Mouse (Mus musculus): ENCODE measurements around the gene Axin2. TPM values are rescaled to one million over a fixed set of nuclear protein-coding genes. Genes with fewer than 3 reads are reported as not detected.

Gene Axin2
- polyA plus RNA-seq, 2 experiments, result 0.15 to 0.85 TPM

GRCm38 (mm10) chr11:108965740-108966139 is 45.6 kb downstream of the Axin2 start:
- no peak overlapping the region for H3K9ac ChIP-seq (replicated peaks)
- no peaks in the 10 kb centered on the region for H3K4me1 ChIP-seq (replicated peaks; ENCODE audit: control insufficient read depth in 2 of 2, insufficient read depth in 2 of 2, low read length in 1 of 2)
- H3K4me3 ChIP-seq (ENCODE audit: insufficient read depth in 1 of 2, low read depth in 2 of 2, low read length in 2 of 2), result no peak overlapping the region
- H3K9me3 ChIP-seq (ENCODE audit: control insufficient read depth, low read length), result no peaks in the 10 kb centered on the region
- H3K36me3 ChIP-seq (replicated peaks; ENCODE audit: control insufficient read depth, insufficient read depth, low read depth), result no peaks in the 10 kb centered on the region
- TF ChIP-seq CTCF (IDR thresholded peaks at IDR 0.05; ENCODE audit: low read depth) (no peak), EP300 (IDR thresholded peaks at IDR 0.05; ENCODE audit: low read depth) (no peak)
- H3K27ac ChIP-seq, result no peak overlapping the region
- DNase-seq (ENCODE audit: low read depth in 3 of 3, low spot score in 3 of 3) (no peak), ATAC-seq (ENCODE audit: insufficient read depth) (no peak)
- WGBS (ENCODE audit: insufficient replicate concordance), result 54% methylated on average over 6 of the region's 6 CpGs
- no peak overlapping the region for H3K4me2 ChIP-seq (ENCODE audit: low read depth)
- H3K27me3 ChIP-seq (ENCODE audit: control insufficient read depth, insufficient read depth, low read length), result no peaks in the 10 kb centered on the region

GRCm38 (mm10) chr11:108973459-108973858 is 53.3 kb downstream of the Axin2 start:
- ATAC-seq (ENCODE audit: insufficient read depth), result no peak
- DNase-seq (ENCODE audit: low read depth in 3 of 3, low spot score in 3 of 3), result no peak
- TF ChIP-seq EP300 (IDR thresholded peaks at IDR 0.05; ENCODE audit: low read depth) (no peak), CTCF (IDR thresholded peaks at IDR 0.05; ENCODE audit: low read depth) (no peak)
- Histone ChIP-seq H3K27ac (no peak overlapping the region), H3K4me3 (ENCODE audit: insufficient read depth in 1 of 2, low read depth in 2 of 2, low read length in 2 of 2) (no peak overlapping the region), H3K27me3 (ENCODE audit: control insufficient read depth, insufficient read depth, low read length) (no peaks in the 10 kb centered on the region), H3K4me1 (replicated peaks; ENCODE audit: control insufficient read depth in 2 of 2, insufficient read depth in 2 of 2, low read length in 1 of 2) (no peaks in the 10 kb centered on the region), H3K9ac (replicated peaks) (no peak overlapping the region), H3K9me3 (ENCODE audit: control insufficient read depth, low read length) (no peaks in the 10 kb centered on the region), H3K36me3 (replicated peaks; ENCODE audit: control insufficient read depth, insufficient read depth, low read depth) (no peaks in the 10 kb centered on the region), H3K4me2 (ENCODE audit: low read depth) (no peak overlapping the region)
- 46% methylated on average over 4 of the region's 4 CpGs for WGBS (ENCODE audit: insufficient replicate concordance)

DNA sequence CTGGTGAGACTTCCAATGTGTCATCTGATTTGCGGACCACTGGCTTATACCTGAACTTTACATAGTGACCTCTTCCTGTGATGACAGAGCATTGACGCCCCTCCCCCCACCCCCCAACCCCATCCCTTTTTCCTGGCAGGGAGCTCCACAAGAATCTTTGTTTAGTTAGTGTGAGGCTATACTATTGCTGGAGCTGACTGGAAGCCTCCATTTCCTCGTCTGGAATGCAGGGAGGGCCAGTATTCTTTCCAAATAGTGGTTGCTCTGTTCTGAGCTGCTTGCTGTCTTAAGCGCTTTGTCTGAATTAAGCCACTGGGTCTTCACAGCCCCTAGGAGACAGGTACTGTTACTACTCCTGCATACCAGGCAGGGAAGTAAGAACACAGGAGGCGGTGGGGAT is 53.7 kb downstream of the Axin2 start:
- WGBS (ENCODE audit: insufficient replicate concordance), result 44% methylated on average over 5 of the region's 5 CpGs

DNA sequence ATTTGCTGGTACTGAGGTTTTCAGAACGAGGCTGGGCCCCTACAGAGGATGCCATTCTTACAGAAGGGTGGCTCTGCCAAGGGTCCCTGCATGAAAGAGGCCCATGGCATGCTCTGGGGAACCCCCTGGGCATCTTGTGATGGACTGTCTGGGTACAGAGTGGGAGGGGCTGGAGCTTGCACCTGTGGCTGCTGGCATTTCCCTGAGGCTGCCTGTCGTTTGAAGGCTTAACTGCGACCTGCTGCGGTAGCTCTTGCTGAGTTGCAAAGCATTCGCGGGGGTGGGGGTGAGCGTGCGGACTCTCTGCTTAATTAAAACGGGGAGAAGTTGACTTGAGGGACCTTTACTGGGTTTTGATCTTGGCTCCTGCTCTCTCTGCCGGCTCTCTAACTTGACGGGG is 55.4 kb downstream of the Axin2 start:
- Histone ChIP-seq H3K36me3 (replicated peaks; ENCODE audit: control insufficient read depth, insufficient read depth, low read depth) (no peaks in the 10 kb centered on the region), H3K4me3 (ENCODE audit: insufficient read depth in 1 of 2, low read depth in 2 of 2, low read length in 2 of 2) (no peak overlapping the region), H3K27ac (no peak overlapping the region), H3K9me3 (ENCODE audit: control insufficient read depth, low read length) (no peaks in the 10 kb centered on the region), H3K27me3 (ENCODE audit: control insufficient read depth, insufficient read depth, low read length) (no peaks in the 10 kb centered on the region), H3K9ac (replicated peaks) (no peak overlapping the region), H3K4me2 (ENCODE audit: low read depth) (no peak overlapping the region), H3K4me1 (replicated peaks; ENCODE audit: control insufficient read depth in 2 of 2, insufficient read depth in 2 of 2, low read length in 1 of 2) (no peaks in the 10 kb centered on the region)
- 41% methylated on average over 11 of the region's 11 CpGs for WGBS (ENCODE audit: insufficient replicate concordance)
- ATAC-seq (ENCODE audit: insufficient read depth) (no peak), DNase-seq (ENCODE audit: low read depth in 3 of 3, low spot score in 3 of 3) (no peak)
- TF ChIP-seq CTCF (IDR thresholded peaks at IDR 0.05; ENCODE audit: low read depth), result no peak
- no peak for TF ChIP-seq EP300 (IDR thresholded peaks at IDR 0.05; ENCODE audit: low read depth)

More for the DNA sequence above, 53.7 kb downstream of the Axin2 start:
- no peak overlapping the region for H3K27ac ChIP-seq
- no peak overlapping the region for H3K4me2 ChIP-seq (ENCODE audit: low read depth)
- DNase-seq (ENCODE audit: low read depth in 3 of 3, low spot score in 3 of 3) (no peak), ATAC-seq (ENCODE audit: insufficient read depth) (no peak)
- no peak overlapping the region for H3K4me3 ChIP-seq (ENCODE audit: insufficient read depth in 1 of 2, low read depth in 2 of 2, low read length in 2 of 2)
- no peaks in the 10 kb centered on the region for H3K27me3 ChIP-seq (ENCODE audit: control insufficient read depth, insufficient read depth, low read length)
- TF ChIP-seq EP300 (IDR thresholded peaks at IDR 0.05; ENCODE audit: low read depth) (no peak), CTCF (IDR thresholded peaks at IDR 0.05; ENCODE audit: low read depth) (no peak)
- H3K4me1 ChIP-seq (replicated peaks; ENCODE audit: control insufficient read depth in 2 of 2, insufficient read depth in 2 of 2, low read length in 1 of 2), result no peaks in the 10 kb centered on the region
- no peak overlapping the region for H3K9ac ChIP-seq (replicated peaks)
- H3K36me3 ChIP-seq (replicated peaks; ENCODE audit: control insufficient read depth, insufficient read depth, low read depth), result no peaks in the 10 kb centered on the region
- no peaks in the 10 kb centered on the region for H3K9me3 ChIP-seq (ENCODE audit: control insufficient read depth, low read length)

DNA sequence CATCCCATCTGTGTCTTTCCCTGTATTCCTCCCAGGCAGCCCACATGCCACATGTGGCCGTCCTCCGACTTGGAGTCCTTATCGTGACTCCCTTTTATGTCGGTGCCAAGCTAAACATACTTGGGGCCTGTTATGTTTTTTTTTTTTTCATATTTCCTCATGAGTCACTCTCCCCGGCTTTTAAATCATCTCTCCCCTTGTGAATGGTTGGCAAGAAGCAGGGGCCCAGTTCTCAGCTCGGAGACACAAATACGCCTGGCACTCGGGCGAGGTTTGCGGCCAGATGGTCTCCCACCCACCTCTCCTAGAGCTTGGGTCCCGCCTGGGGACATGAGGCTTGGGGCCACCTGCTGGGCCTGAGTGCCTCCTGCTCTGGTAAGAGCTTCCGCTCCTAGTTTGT is 60.4 kb downstream of the Axin2 start:
- H3K4me2 ChIP-seq (ENCODE audit: low read depth), result no peak overlapping the region
- H3K9me3 ChIP-seq (ENCODE audit: control insufficient read depth, low read length), result no peaks in the 10 kb centered on the region
- no peaks in the 10 kb centered on the region for H3K27me3 ChIP-seq (ENCODE audit: control insufficient read depth, insufficient read depth, low read length)
- H3K4me3 ChIP-seq (ENCODE audit: insufficient read depth in 1 of 2, low read depth in 2 of 2, low read length in 2 of 2), result no peak overlapping the region
- H3K36me3 ChIP-seq (replicated peaks; ENCODE audit: control insufficient read depth, insufficient read depth, low read depth), result no peaks in the 10 kb centered on the region
- no peak for DNase-seq (ENCODE audit: low read depth in 3 of 3, low spot score in 3 of 3)
- no peak for ATAC-seq (ENCODE audit: insufficient read depth)
- H3K4me1 ChIP-seq (replicated peaks; ENCODE audit: control insufficient read depth in 2 of 2, insufficient read depth in 2 of 2, low read length in 1 of 2), result no peaks in the 10 kb centered on the region
- no peak overlapping the region for H3K27ac ChIP-seq
- H3K9ac ChIP-seq (replicated peaks), result no peak overlapping the region
- no peak for TF ChIP-seq EP300 (IDR thresholded peaks at IDR 0.05; ENCODE audit: low read depth)
- TF ChIP-seq CTCF (IDR thresholded peaks at IDR 0.05; ENCODE audit: low read depth), result no peak
- WGBS (ENCODE audit: insufficient replicate concordance), result 68% methylated on average over 12 of the region's 12 CpGs
